Mouse (Mus musculus): ENCODE results near the gene Olfr612. TPM values are rescaled to one million over a fixed set of nuclear protein-coding genes. Genes with fewer than 3 reads are reported as not detected.
"Not testable (repeated sequence)": the region's sequence is repeated elsewhere in the genome, so short reads cannot be mapped to it uniquely, and the experiment has no call there.

The Olfr612 gene
- total RNA-seq (2021) = not detected
- long read RNA-seq, experiment 1 = 0 reads
- long read RNA-seq, experiment 2 = 0 reads

GRCm38 (mm10) chr7:103542617-103543016 is at the start of gene Olfr612:
TSS of gene Olfr612 (minus strand) at chr7:103542717.
- H3K27ac ChIP-seq; DNase-seq (ENCODE audit: low spot score in 2 of 2); H3K4me3 ChIP-seq: not testable (repeated sequence)

GRCm38 (mm10) chr7:103589803-103590202 is 47.3 kb upstream of the Olfr612 start, which contains the start of gene Olfr618:
TSS of gene Olfr618 (plus strand) at chr7:103590103.
- no peak within 1 kb of the TSS for H3K27ac ChIP-seq
- no peak for DNase-seq (ENCODE audit: low spot score in 2 of 2)
- no peak for TF ChIP-seq CTCF (conservative IDR thresholded peaks at IDR 0.05)
- no peak within 1 kb of the TSS for H3K4me3 ChIP-seq

GRCm38 (mm10) chr7:103572761-103573160 is 30.2 kb upstream of the Olfr612 start, which contains the start of gene Olfr617:
TSS of gene Olfr617 (plus strand) at chr7:103573061.
- TF ChIP-seq CTCF (conservative IDR thresholded peaks at IDR 0.05) = no peak

GRCm38 (mm10) chr7:103569043-103569442 is 26.5 kb upstream of the Olfr612 start, which contains the start of gene Olfr616:
TSS of gene Olfr616 (minus strand) at chr7:103569143.
- TF ChIP-seq CTCF (conservative IDR thresholded peaks at IDR 0.05) = no peak
- Histone ChIP-seq H3K4me3 (no peak within 1 kb of the TSS), H3K27ac (no peak within 1 kb of the TSS)
- DNase-seq (ENCODE audit: low spot score in 2 of 2) = no peak

More at GRCm38 (mm10) chr7:103572761-103573160, 30.2 kb upstream of the Olfr612 start, which contains the start of gene Olfr617:
- DNase-seq (ENCODE audit: low spot score in 2 of 2) = no peak
- Histone ChIP-seq H3K4me3 (no peak within 1 kb of the TSS), H3K27ac (no peak within 1 kb of the TSS)

GRCm38 (mm10) chr7:103555779-103556178 is 13.3 kb upstream of the Olfr612 start, which contains the start of gene Olfr615:
TSS of gene Olfr615 (plus strand) at chr7:103556079.
- Histone ChIP-seq H3K4me3 (no peak within 1 kb of the TSS), H3K27ac (no peak within 1 kb of the TSS)
- TF ChIP-seq CTCF (conservative IDR thresholded peaks at IDR 0.05) = no peak
- no peak for DNase-seq (ENCODE audit: low spot score in 2 of 2)

- TF ChIP-seq CTCF (conservative IDR thresholded peaks at IDR 0.05) = no peak
- no peak within 1 kb of the TSS for H3K27ac ChIP-seq
- DNase-seq (ENCODE audit: low spot score in 2 of 2) = no peak
- H3K4me3 ChIP-seq = no peak within 1 kb of the TSS
Observed at GRCm38 (mm10) chr7:103547774-103548173, 5.3 kb upstream of the Olfr612 start, which contains the start of gene Olfr613. TSS of gene Olfr613 (plus strand) at chr7:103548074.

- not testable (repeated sequence) for H3K4me3 ChIP-seq; DNase-seq (ENCODE audit: low spot score in 2 of 2); H3K27ac ChIP-seq
Observed at GRCm38 (mm10) chr7:103520746-103521145, 21.8 kb downstream of the Olfr612 start, which contains the start of gene Olfr611. TSS of gene Olfr611 (minus strand) at chr7:103520846.

- H3K4me3 ChIP-seq = no peak within 1 kb of the TSS
- no peak for DNase-seq (ENCODE audit: low spot score in 2 of 2)
- TF ChIP-seq CTCF (conservative IDR thresholded peaks at IDR 0.05) = no peak
- H3K27ac ChIP-seq = no peak within 1 kb of the TSS
Observed at GRCm38 (mm10) chr7:103512022-103512421, 30.5 kb downstream of the Olfr612 start, which contains the start of gene Olfr610. TSS of gene Olfr610 (minus strand) at chr7:103512122.

- DNase-seq (ENCODE audit: low spot score in 2 of 2) = no peak
- Histone ChIP-seq H3K27ac (no peak within 1 kb of the TSS), H3K4me3 (no peak within 1 kb of the TSS)
- no peak for TF ChIP-seq CTCF (conservative IDR thresholded peaks at IDR 0.05)
Observed at GRCm38 (mm10) chr7:103497962-103498361, 44.6 kb downstream of the Olfr612 start, which contains the start of gene Olfr609. TSS of gene Olfr609 (minus strand) at chr7:103498062.

Small RNAs within 50 kb of the gene (microRNA-seq; reads per million reads assigned to microRNA genes)
- gene Gm26506 = 0 reads per million in 2 experiments

Other genes starting within 250 kb of the Olfr612 start
- gene Olfr596, start 237.1 kb downstream of the Olfr612 start, total RNA-seq (2021) = not detected
- not detected for gene Olfr597, start 226.4 kb downstream of the Olfr612 start, total RNA-seq (2021)
- not detected for gene Olfr598, start 219.1 kb downstream of the Olfr612 start, total RNA-seq (2021)
- not detected for gene Olfr599, start 206.8 kb downstream of the Olfr612 start, total RNA-seq (2021)
- gene Olfr600, start 193.0 kb downstream of the Olfr612 start, total RNA-seq (2021) = not detected
- gene Olfr601, start 180.1 kb downstream of the Olfr612 start, total RNA-seq (2021) = not detected
- not detected for gene Olfr603, start 156.5 kb downstream of the Olfr612 start, total RNA-seq (2021)
- not detected for gene Usp17lc, start 127.6 kb downstream of the Olfr612 start, total RNA-seq (2021)
- gene Olfr605, start 97.3 kb downstream of the Olfr612 start, total RNA-seq (2021) = not detected
- not detected for gene Olfr606, start 93.7 kb downstream of the Olfr612 start, total RNA-seq (2021)
- not detected for gene Olfr607, start 78.6 kb downstream of the Olfr612 start, total RNA-seq (2021)
- not detected for gene Olfr608, start 72.8 kb downstream of the Olfr612 start, total RNA-seq (2021)
- gene Olfr609, start 44.7 kb downstream of the Olfr612 start, total RNA-seq (2021) = not detected
- not detected for gene Olfr610, start 30.6 kb downstream of the Olfr612 start, total RNA-seq (2021)
- not detected for gene Olfr611, start 21.9 kb downstream of the Olfr612 start, total RNA-seq (2021)
- gene Olfr613, start 5.4 kb upstream of the Olfr612 start, total RNA-seq (2021) = not detected
- gene Olfr615, start 13.4 kb upstream of the Olfr612 start, total RNA-seq (2021) = not detected
- not detected for gene Olfr616, start 26.4 kb upstream of the Olfr612 start, total RNA-seq (2021)
- gene Olfr617, start 30.3 kb upstream of the Olfr612 start, total RNA-seq (2021) = not detected
- gene Olfr618, start 47.4 kb upstream of the Olfr612 start, total RNA-seq (2021) = not detected
- gene Olfr619, start 57.9 kb upstream of the Olfr612 start, total RNA-seq (2021) = not detected
- not detected for gene Olfr620, start 69.8 kb upstream of the Olfr612 start, total RNA-seq (2021)
- not detected for gene Olfr622, start 100.0 kb upstream of the Olfr612 start, total RNA-seq (2021)
- not detected for gene Olfr623, start 121.0 kb upstream of the Olfr612 start, total RNA-seq (2021)
- under 1 TPM in 1 of 2 experiments, not detected in 1; 0.08 TPM for gene Olfr624, start 128.5 kb upstream of the Olfr612 start, total RNA-seq (2021)
- not detected for gene Olfr625-ps1, start 140.0 kb upstream of the Olfr612 start, total RNA-seq (2021)
- gene Olfr243, start 172.0 kb upstream of the Olfr612 start, total RNA-seq (2021) = not detected
- gene Olfr628, start 187.7 kb upstream of the Olfr612 start, total RNA-seq (2021) = not detected
- gene Olfr629, start 202.2 kb upstream of the Olfr612 start, total RNA-seq (2021) = not detected
- not detected for gene Olfr630, start 214.6 kb upstream of the Olfr612 start, total RNA-seq (2021)
- gene Olfr69, start 228.9 kb upstream of the Olfr612 start, total RNA-seq (2021) = not detected
- gene Olfr68, start 237.0 kb upstream of the Olfr612 start, total RNA-seq (2021) = not detected
- not detected for gene Olfr67, start 249.1 kb upstream of the Olfr612 start, total RNA-seq (2021)